Mouse (Mus musculus): ENCODE data around the gene Rmdn3.

The Rmdn3 gene

DNA sequence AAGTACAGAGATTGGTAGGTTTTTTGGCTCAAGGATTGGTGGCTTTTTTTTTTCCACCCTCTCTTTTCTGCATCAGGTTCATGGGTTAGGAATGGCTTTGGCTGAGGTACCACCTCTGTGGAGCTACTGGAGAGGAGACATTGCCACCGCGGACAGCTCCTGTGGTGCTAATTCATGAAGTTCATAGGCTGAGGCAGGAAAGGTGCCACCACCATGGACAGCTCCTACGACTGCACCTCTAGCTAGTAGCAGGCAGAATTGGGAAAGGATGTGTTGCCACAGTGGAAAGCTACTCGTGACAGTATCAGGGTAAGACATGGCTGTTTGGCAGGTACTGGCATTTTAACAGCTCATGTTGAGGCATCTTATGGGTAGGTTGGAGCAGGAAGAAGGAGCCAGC, 48.3 kb downstream of the Rmdn3 start:
- DNase-seq (ENCODE audit: inconsistent age in 2 of 2, low spot score in 1 of 2), result peak; percentile 36 to 77

DNA sequence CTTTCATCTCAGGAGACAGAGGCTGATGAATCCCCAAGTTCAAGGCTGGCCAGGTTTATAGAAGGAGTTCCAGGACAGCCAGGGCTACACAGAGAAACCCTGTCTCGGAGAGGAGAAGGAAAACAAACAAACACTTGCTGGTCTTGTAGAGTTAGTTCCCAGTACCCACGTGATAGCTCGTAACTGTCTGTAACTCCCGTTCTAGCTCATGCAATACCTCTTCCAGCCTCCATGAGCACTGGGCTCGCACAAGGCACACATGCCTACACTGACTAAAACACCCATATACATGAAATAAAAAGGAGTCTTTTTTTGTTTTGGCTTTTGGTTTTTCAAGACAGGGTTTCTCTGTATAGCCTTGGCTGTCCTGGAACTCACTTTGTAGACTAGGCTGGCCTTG, 50.3 kb downstream of the Rmdn3 start:
- no peak for DNase-seq (ENCODE audit: inconsistent age in 2 of 2, low spot score in 1 of 2)

DNA sequence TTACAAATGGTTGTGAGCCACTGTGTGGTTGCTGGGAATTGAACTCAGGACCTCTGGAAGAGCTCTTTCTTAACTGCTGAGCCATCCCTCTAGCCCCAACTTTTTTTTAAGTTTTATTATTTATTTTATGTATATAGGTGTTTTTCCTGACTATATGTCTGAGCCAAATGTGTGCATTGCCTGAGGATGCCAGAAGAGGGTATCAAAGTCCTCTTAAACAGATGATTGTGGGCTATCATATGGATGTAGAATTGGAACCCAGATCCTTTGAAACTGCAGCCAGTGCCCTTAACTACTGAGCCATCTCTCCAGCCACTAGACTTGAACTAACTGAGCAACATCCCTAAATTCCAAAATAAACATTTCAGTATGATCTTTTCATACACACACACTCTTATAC, 55.3 kb downstream of the Rmdn3 start:
- DNase-seq (ENCODE audit: inconsistent age in 2 of 2, low spot score in 1 of 2), result no peak
